Mouse (Mus musculus) hindlimb bud, embryonic 11.5 days (tissue): ENCODE results near the gene Smarcd1.
"Not testable (repeated sequence)": the region's sequence is repeated elsewhere in the genome, so short reads cannot be mapped to it uniquely, and the experiment has no call there.

ENCODE experiments used
- DNase-seq: peaks from one replicate; pipeline ENCODE4 v3.0.0-alpha.2; 2012; ENCODE audit warnings: low read depth, low spot score; ENCODE audit errors: extremely low spot score

Smarcd1 gene

DNA sequence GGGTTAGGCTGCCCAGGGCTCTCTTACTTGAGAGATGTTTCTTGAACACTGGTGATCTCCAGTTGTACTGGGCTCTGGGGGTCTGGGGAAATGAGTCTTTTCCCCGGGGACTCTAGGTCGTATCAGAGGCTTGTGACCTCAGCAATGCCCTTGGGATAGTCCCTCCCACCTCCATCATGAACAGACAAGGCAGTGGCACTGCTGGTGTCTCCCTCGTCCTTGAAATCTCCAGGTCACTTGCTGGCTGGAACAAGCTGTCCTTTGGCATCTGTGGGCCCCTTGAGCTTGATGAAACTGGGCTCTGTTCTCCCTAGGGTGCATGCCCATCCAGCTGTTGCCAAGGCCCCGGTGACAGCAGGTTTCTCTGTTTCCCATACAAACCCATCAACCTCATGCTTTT is 12.3 kb downstream of the Smarcd1 start:
- no peak for DNase-seq

DNA sequence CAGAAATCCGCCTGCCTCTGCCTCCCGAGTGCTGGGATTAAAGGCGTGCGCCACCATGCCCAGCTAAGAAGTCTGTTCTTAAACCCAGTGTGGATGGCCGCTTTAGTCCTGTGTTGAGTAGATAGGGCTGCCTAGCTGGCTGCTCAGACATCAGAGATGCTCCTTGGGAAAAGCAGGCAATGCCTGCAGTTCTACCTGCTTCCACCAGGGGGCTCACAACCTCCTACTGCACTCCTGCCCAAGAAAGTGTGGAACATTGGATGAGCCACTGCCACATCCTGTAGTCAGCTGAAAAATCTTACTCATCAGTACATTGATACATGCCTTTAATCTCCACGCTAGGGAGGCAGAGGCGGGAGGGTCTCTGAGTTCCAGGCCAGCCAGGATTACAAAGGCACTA is 12.9 kb downstream of the Smarcd1 start:
- peak; percentile 72 for DNase-seq

DNA sequence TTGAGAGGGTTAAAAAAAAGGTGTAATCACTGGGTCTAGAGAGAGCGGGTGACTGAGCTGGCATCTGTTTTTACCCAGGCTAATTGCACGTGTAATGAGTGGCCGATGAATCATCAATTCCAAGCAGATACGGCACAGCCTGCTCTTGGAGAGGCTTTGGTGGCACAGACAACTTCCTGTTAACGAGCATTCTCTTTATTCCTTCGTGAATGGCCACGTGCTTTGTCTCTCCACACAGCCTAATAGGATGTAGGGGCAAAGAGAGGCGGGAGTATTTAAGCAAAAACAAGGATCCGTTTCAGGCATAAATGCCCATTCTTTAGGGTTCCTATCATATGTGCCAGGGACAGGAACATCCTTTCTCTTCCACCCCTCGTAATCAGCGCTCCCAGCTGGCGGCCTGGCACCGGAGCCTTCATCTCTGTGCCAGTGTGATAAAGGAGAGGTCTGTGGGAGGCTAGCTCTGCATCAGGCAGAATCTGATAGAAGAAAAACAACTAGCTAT is 13.5 kb downstream of the Smarcd1 start:
- no peak for DNase-seq

DNA sequence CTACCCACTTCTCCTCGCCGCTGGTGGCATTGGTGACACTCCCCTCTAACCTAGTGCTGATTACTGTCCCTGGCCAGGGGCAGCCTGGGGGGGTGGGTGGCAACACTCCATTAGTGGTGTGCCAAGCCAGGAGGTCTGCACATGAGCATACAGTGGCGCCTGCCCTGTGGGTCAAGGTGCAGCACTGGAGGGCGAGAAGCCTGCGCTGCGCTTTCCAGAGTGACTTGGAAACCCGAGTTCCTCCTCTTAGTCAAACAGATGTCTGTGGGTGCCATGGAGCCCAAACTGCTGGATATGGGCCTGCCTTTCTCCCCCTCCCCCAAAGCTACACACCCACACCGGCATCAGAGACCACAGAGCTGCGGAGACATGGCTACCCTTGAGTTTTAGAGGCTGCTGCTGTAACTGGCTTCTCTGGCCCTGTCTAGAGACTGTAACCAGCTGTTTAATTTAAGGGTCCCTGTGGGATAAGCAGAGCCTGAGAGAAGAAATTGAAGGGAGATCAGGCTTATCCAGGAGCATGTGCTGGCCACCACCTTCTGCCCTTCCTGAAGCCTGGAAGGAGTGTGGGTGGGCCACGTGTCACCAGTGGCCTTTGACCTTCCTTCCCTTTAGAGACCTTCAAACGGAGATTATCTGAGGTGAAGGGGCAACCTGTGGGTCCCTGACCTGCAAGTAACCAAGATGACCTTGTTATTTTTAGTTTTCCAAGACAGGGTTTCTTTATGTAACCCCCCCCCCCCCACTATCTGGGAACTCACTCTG is 14.2 kb downstream of the Smarcd1 start:
- DNase-seq, result no peak

DNA sequence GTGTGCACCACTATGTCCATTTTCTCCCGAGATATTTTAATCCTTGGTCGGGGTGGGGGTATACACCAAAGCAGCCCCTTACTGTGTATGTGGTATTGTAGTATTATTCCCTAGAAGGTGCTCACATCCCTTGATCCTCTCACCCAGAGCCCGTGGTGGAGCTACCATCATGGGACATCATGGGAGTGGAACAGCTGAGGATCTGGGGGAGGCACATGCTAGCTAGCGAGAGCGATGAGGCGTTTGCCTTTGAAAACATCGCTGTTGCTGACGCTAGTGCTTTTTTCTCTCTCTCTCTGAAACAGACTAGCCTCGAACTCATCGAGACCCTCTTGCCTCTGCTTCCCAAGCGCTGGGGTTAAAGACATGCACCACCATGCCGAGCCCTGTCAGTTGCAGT is 14.9 kb downstream of the Smarcd1 start:
- DNase-seq, result no peak

DNA sequence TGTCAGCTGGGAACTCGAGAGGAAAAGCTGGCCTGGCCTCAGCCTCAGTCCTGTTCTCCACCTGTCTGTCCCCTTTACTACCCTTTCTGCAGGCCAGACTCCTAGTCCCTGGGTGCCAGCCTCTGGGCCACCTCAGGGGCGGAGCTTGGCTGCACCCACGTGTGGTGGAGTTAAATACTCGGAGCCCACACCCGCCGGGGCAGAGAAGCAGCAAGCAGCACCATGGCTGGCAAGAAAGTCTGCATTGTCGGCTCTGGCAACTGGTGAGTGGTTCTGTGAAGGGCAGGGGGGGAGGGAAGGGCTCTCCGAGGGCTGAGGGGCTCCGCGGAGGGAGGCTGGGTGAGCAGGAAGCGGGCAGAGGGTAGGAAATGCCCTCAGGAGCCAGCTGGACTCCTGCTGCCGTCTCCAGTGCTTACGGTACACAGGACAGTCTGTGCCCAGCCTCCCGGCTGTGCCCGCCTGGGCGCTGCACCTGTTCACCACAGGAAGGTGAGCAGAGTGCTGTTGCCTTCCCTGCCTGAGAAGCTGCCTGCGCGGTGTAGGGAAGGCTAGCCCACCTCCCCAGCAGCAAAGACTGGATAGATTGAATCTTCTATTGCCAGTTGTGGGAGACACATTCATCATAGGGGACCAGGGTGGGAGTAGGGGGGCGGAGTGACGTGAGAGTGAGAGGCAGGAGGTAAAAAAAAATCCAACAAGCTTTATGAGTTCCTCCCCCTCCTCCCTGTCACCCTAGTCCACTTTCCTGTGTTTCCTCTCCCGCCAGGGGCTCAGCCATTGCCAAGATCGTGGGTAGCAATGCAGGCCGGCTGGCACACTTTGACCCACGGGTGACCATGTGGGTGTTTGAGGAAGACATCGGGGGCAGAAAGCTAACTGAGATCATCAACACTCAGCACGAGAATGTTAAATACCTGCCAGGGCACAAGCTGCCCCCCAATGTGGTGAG is 15.7 kb downstream of the Smarcd1 start, which contains the start of gene Gpd1:
Gene Gpd1, plus strand, starts transcription at position 130 of the 949 bp plus-strand sequence.
- no peak for DNase-seq

DNA sequence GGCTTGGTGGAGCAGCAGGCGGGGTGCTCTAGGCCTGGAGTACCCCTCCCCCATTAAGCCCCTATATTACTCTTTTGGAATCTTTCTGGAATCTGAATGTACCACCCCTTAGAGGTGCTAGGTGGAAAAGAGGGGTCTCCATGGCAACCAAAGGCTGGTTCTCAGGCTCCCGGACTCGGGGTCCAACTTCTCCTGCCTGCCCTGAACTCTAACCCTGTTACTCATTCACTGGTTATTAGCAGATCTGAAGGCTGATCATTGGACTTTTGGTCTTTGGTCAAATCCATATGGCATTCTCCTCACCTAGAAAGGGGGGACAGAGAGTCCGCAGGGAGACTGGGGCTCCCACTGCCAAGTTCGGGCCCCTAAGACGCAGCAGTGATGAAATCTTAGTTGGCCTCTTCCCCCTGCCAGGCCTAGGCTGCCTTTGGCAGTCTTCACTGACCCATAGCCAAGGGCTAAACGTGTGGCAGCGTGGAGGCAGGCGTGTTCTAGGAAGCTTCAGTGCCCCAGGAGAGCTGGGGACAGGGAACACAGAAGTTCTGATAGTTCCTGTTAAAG is 16.6 kb downstream of the Smarcd1 start:
- DNase-seq, result no peak

DNA sequence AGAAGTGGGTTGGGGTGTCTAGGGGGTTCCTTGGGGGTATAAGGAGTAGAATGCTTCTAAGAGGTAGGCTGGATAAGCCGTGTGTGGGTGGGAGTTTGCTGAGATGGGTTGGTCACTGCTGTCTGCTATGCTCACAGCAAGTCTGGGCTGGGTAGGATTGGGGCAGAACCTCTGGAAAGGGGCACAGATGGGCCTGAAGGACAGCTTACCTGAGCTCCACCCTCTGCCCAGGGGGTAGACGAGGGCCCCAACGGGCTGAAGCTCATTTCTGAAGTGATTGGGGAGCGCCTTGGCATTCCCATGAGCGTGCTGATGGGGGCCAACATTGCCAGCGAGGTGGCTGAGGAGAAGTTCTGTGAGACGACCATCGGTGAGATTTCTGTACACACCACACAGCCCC is 17.9 kb downstream of the Smarcd1 start:
- DNase-seq, result no peak

DNA sequence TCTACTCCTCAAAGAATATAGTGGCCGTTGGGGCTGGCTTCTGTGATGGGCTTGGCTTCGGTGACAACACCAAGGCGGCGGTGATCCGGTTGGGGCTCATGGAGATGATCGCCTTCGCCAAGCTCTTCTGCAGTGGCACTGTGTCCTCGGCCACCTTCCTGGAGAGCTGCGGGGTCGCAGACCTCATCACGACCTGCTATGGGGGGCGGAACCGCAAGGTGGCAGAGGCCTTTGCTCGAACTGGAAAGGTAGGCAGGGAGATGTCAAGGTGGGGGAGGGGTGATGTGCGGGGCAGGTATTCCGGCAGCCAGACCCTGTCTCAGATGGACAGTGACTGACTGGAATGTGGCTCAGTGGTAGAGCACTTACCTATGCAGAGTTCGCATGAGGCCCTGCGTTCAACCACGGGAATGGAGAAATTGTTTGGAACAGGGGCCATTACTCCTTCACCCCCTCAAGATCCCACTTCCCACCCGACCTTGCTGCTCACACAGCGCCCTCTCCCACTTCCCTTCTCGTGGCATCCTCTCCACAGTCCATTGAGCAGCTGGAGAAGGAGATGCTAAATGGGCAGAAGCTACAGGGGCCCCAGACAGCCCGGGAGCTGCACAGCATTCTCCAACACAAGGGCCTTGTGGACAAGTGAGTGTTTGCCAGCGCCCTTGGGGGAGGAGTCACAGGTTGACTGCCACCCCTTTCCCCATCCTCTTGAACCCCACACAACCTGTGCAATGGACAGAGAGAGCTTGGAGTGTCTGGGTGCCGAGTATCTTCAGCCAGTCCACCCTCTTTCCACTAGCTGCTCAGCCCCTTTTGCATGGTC is 20.2 kb downstream of the Smarcd1 start:
- no peak for DNase-seq

DNA sequence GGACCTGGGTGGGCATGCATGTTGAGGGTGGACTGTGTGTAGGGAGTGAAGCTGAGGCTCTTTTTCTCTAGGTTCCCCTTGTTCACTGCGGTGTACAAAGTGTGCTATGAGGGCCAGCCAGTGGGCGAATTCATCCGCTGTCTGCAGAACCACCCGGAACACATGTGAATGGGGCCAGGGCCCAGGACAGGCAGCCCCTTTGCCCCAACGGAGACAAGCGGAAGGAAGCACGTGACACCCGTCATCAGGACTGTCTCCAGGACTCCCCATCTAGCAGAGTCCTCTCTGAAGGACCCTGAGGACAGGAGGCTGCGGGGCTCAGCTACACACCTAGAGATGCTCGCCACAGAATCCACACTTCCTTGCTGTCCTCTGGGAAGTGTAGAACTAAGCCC is 21.2 kb downstream of the Smarcd1 start:
- no peak for DNase-seq

DNA sequence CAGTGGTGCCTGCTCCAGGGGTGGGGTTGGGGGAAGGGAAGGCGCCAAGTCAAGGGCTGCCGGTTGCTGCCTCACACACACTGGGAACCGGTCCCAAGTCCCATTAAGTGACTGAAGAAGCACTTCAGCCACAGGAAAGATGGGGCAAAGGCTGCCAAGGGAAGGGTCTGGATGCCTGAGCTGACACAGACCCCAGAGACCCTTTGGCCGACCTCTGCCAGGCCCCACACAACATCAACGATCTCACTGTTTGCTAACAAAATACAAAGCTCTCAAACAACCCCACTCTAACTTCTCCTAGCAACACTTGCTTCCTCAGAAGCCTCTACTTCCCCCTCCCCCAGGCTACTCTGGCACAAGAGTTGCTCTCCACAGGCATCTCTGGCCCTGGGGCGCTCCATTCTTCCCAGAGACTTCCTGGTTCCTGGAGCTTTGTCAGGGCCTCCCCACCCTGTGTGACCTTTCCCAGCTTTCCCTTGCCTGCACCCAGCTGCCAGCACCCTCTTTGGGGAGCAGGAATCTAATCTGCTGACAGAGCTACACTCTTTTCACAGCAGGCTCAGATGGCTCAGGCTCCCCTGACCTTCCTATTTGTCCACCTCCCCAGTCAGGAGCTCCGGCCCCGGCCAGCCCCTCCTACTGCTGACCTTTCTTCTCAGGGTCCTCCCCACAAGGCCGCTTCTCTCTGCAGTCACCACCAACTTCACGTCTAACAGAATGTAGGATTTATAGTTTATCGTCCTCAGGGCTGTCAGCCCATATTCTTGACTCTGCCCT is 21.8 kb downstream of the Smarcd1 start:
- no peak for DNase-seq

DNA sequence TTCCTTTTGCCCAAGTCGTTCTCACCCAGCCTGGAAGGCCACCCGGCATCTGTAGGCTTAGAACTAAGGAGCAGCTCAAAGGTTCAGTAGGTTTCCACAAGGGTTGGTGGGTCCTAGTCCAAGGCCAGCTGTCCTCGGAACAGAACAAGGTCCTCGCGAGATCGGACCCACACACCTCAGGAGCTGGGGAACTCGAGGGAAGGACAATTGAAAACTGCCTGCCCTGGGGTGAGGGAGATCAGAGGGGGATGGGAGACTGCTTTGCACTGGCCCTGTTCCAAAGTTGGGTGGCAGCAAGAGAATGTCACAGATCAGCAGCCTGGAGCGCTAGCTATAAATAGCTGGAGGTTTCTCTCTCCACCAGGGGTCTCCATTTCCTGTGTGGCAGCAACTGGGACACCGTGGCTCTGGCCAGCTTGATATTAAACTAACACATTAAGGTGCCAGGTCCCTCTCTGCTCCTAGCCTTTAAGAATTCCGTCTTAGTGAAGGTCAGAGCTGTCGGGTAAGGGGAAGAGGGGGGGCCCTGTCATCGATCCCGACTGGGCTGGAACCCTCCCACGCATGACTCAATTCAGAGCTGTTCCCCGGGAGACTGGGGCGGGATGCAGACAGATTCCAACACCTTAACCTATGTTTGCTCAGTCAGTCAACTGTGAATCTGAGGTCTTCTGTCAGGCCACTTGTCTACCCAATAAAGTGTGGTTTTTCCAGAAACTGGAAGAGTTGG is 22.5 kb downstream of the Smarcd1 start:
- DNase-seq, result no peak

DNA sequence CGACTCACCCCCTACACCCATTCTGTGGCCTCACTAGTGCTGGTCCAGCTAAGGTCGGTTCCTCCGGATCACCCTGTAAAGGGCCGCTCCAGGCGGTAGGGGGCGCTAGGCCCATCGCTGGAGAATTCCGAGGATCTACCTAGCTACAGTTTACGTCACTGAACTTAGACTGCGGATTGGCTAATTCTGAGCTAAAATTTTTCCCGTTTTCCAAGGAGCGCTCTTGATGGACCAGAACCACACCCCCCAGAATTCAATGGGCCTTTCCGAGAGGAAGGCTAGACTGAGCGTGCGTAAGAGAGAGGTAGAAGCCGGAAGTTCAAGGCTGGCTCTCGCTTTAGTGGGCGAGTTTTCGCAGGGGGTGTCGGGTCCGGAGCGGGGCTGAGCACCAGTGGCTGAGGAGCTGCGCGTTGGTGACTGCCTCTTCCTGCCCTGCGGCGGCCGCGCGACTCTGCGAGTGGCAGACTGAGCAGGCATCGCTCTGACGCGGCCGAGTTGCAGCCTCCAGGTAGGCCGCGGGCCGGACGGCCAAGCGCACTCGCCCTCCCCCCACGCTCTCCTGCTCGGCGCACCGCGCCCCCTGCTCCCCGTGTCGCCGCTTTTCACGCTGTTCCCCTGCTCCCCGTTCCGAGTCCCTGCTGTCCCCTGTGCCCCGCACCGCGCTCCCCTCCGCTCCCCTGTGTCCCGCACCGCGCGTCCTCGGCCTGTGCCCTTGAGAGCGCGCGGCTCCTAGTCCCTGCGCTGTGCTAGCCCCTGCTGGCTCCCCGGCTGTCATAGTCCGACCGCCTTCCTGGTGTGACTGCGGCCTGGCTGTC is 23.6 kb downstream of the Smarcd1 start, which contains the start of gene Cox14:
Gene Cox14, plus strand, starts transcription at position 278 of the 815 bp plus-strand sequence.
- peak; percentile 100 for DNase-seq

DNA sequence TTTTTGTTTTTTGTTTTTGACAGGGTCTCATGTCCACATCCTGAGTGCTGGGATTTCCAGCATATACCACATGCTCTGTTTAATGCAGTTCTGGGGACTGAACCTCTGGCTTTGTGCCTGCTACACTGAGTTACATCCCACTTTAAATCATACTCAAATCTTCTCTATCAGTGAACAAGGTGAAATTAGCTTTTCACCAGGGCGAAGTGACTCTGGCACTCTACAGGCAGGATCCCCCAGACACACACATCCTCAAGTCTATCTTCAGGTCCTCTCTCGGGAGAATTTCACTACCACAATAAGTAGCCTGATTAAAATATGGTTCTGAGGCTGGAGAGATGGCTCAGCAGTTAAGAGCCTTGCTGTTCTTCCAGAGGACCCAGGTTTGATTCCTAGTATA is 24.6 kb downstream of the Smarcd1 start:
- no peak for DNase-seq

DNA sequence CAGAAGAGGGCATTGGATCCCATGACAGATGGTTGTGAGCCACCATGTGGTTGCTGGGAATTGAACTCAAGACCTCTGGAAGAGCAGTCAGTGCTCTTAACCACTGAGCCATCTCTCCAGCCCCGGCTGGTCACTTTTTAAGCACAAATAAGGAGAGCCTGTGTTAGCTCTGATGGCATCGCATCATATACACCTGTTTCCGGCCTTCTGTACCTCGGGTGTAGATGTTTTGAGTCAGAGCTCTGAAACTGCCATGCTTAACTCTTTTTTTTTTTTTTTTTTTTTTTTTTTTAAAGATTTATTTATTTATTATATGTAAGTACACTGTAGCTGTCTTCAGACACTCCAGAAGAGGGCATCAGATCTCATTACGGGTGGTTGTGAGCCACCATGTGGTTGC is 25.1 kb downstream of the Smarcd1 start:
- DNase-seq, result not testable (repeated sequence)

DNA sequence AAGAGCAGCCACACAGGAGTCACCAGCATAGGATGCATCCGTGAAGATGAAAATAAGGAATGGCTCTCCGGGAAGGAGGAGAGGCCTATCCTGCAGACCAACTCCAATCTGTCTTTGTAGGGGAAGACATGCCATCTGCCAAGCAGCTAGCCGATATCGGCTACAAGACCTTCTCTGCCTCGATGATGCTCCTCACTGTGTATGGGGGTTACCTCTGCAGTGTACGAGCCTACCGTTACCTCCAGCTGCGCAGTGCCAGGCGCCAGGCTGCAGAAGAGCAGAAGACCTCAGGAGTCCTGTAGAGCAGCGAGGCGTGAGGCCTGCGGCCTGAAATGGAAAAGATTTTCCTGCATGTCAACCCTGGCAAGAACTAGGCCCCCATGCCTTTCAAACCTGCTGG is 25.6 kb downstream of the Smarcd1 start:
- no peak for DNase-seq

DNA sequence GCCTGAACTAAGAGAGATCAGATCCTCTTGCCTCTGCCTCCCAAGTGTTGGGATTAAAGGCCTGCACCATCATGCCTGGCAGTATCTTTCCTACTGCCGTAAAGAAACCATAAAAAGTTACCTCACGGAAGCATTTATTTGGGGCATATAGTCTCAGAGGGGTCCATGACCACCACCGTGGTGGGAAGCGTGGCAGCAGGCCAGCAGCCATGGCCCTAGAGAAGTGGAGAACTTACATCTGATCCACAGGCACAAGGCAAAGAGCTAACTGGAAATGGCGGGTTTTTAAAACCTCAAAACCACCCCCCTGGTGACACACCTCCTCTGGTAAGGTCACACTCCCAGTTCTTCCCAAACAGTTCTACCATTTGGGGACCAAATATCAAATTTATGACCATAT is 26.3 kb downstream of the Smarcd1 start:
- DNase-seq, result no peak

DNA sequence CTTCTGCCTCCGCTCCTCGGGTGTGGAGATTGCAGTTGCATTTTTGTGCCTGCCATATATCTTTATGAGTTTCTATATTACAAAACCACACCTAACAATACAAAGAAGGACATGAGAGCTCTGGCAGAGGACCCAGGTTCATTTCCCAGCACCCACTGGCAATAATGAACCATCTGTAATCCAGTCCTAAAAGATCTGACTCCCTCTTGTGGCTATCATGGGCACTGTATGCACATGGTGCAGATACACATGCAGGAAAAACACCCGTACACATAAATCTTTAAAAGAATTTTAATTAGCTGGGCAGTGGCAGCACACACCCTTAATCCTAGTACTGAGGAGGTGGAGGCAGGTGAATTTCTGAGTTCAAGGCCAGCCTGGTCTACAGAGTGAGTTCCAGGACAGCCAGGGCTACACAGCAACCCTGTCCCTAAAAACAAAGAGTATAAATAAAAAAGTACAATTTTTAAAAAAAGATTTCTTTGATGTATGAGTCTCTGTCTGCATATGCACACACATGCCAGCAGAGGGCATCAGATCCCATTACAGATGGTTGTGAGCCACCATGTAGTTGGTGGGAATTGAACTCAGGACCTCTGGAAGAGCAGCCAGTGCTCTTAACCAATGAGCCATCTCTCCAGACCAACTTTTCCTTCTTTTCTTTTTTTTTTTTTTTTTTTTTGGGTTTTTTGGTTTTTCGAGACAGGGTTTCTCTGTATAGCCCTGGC is 27.3 kb downstream of the Smarcd1 start:
- no peak for DNase-seq
